Mouse (Mus musculus) lung, embryonic 15.5 days (tissue): ENCODE data around the gene Nlrp4b. TPM values are rescaled to one million over a fixed set of nuclear protein-coding genes. Genes with fewer than 3 reads are reported as not detected.
"Not testable (repeated sequence)": the region's sequence is repeated elsewhere in the genome, so short reads cannot be mapped to it uniquely, and the experiment has no call there.

Experiments
- ATAC-seq: fragments of 200-750 bp; cut with Nextera tagmentation; 2 replicates; pipeline ENCODE4 v1.8.0; 2017; ENCODE audit warnings: moderate number of reproducible peaks, borderline replicate concordance; ENCODE audit not compliant: low FRiP score, low TSS enrichment; ENCODE audit errors: extremely low read depth
- H3K27ac ChIP-seq: fragments of 300-500 bp; sonication (generic); 2 replicates; pipeline ENCODE4 v1.5.1; 2015; ENCODE audit warnings: moderate library complexity, mild to moderate bottlenecking, inconsistent platforms
- H3K27me3 ChIP-seq: fragments of 300-500 bp; sonication (generic); 2 replicates; pipeline ENCODE4 v1.6.1; 2015; ENCODE audit warnings: inconsistent platforms
- H3K36me3 ChIP-seq: fragments of 300-500 bp; sonication (generic); 2 replicates; pipeline ENCODE4 v1.6.1; 2015; ENCODE audit warnings: inconsistent platforms
- H3K4me1 ChIP-seq: fragments of 300-500 bp; sonication (generic); 2 replicates; pipeline ENCODE4 v1.6.1; 2015; ENCODE audit warnings: inconsistent platforms
- H3K4me2 ChIP-seq: fragments of 300-500 bp; sonication (generic); 2 replicates; pipeline ENCODE4 v1.6.1; 2015; ENCODE audit warnings: inconsistent platforms, mild to moderate bottlenecking, moderate library complexity
- H3K4me3 ChIP-seq: fragments of 300-500 bp; sonication (generic); 2 replicates; pipeline ENCODE4 v1.5.1; 2015; ENCODE audit warnings: mild to moderate bottlenecking, inconsistent platforms
- H3K9ac ChIP-seq: fragments of 300-500 bp; sonication (generic); 2 replicates; pipeline ENCODE4 v1.6.1; 2015; ENCODE audit warnings: inconsistent platforms
- H3K9me3 ChIP-seq: fragments of 300-500 bp; sonication (generic); 2 replicates; pipeline ENCODE4 v1.6.1; 2016; ENCODE audit warnings: inconsistent platforms
- WGBS: fragments of 180-500 bp; shearing (Covaris S2); methylation state at CpG from one replicate; pipeline ENCODE4 v1.1.7; 2015; 5-methylcytosine and 5-hydroxymethylcytosine counted together
- polyA plus RNA-seq: library from polyadenylated mRNA; unstranded; fragments of >200 nt; fragmentation: Nextera tagmentation; extraction: Ambion mirVana; gene quantifications from 2 replicates; pipeline ENCODE4 v1.2.1, GENCODE M21; 2015

Gene Nlrp4b
- not detected in 2 replicates for polyA plus RNA-seq

DNA sequence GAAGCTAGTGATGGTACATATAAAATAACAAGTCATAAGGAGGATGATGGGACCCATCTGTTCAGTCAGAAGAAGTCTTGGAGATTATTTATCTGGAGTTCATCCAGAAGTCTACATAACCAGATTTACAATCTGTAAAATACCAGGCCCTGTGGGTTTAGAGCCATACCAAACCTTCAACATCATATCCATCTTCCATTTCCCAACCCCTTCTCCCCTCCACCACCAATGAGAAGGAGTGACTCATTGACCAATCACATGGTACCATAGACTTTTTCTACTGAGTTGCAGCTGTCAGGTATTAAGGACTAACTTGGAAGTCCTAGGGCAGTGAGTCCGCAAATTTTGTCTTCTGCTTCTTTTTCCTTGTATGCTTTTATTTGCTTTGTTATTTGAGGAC is at the start of gene Nlrp4b:
TSS of gene Nlrp4b (plus strand) at position 301 of the 400 bp plus-strand sequence.
- ATAC-seq: no peak
- H3K4me1 ChIP-seq: no peaks in the 10 kb centered on the region

DNA sequence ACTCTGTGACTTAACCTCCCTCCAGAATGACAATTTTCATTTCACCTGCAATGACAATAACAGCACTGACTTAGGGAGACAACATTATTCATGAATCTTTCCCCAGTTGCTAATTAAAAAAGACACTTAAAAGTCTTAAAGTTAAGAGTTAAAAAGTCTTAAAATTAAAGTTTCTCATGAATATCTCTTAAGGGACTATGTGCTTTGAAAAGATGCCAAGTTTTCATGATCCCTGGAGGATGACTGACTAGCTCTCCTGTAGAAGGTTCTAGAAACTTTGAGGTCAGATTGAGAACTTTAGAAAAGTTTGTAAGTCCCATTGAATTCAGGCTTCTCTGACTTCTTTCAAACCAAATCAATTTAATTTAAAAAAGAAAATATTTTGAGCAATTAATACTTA is 66.7 kb downstream of the Nlrp4b start, which contains the start of gene Vmn1r71:
TSS of gene Vmn1r71 (minus strand) at position 101 of the 400 bp plus-strand sequence.
- H3K4me1 ChIP-seq: no peaks in the 10 kb centered on the region
- ATAC-seq: no peak
- no peaks in the 10 kb centered on the region for H3K9me3 ChIP-seq
- H3K27ac ChIP-seq: no peak within 1 kb of the TSS
- H3K4me2 ChIP-seq: no peak within 1 kb of the TSS
- no peak within 1 kb of the TSS for H3K4me3 ChIP-seq
- no peaks in the 10 kb centered on the region for H3K27me3 ChIP-seq
- no peak within 1 kb of the TSS for H3K9ac ChIP-seq
- H3K36me3 ChIP-seq: no peaks in the 10 kb centered on the region

More for the DNA sequence above, at the start of gene Nlrp4b:
- H3K9me3 ChIP-seq: no peaks in the 10 kb centered on the region; the same call in 1 of the 2 replicates
- H3K9ac ChIP-seq: no peak within 1 kb of the TSS
- WGBS: 89% methylated on average over 1 of the region's 1 CpGs
- no peak within 1 kb of the TSS for H3K27ac ChIP-seq
- H3K27me3 ChIP-seq: no peaks in the 10 kb centered on the region
- H3K36me3 ChIP-seq: no peaks in the 10 kb centered on the region
- no peak within 1 kb of the TSS for H3K4me3 ChIP-seq
- H3K4me2 ChIP-seq: no peak within 1 kb of the TSS

DNA sequence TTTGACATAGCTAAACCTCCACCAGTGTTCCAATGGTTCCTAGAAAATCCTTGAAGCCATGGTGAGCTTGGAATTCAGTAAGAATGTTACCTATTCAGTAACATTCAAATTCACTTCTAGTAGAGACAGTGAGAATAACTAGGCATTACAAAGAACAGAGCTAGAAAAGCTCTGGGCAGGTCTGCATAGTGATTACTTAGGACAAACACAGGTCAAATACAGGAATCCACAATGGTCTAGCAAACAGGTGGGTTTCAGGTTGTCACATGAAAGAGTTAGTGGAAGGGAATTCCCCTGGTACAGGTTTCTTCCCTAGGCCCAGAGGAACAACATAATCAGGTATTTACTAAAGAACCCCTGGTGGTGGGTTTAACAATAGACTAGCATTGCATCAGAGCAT is 70.0 kb downstream of the Nlrp4b start:
- not testable (repeated sequence) for H3K9ac ChIP-seq, H3K27ac ChIP-seq, H3K27me3 ChIP-seq, H3K36me3 ChIP-seq, H3K4me3 ChIP-seq, H3K9me3 ChIP-seq, H3K4me2 ChIP-seq, H3K4me1 ChIP-seq, ATAC-seq

Other genes starting within 250 kb of the Nlrp4b start
- gene Vmn1r67, start 244.5 kb upstream of the Nlrp4b start, polyA plus RNA-seq: not detected in 2 replicates
- gene Zik1, start 192.4 kb upstream of the Nlrp4b start, polyA plus RNA-seq: 10.6 and 11.4 TPM in 2 replicates
- not detected in 2 replicates for gene Vmn1r68, start 129.3 kb upstream of the Nlrp4b start, polyA plus RNA-seq
- not detected in 2 replicates for gene Vmn1r69, start 74.1 kb upstream of the Nlrp4b start, polyA plus RNA-seq
- gene Vmn1r70, start 56.3 kb upstream of the Nlrp4b start, polyA plus RNA-seq: not detected in 2 replicates
- gene Vmn1r71, start 66.6 kb downstream of the Nlrp4b start, polyA plus RNA-seq: not detected in 2 replicates
- gene Zscan4b, start 217.3 kb downstream of the Nlrp4b start, polyA plus RNA-seq: not detected in 2 replicates